Mouse (Mus musculus) lung, adult 2 months (tissue): Measurements from ENCODE around the gene Top2a.

Experiments
- CTCF ChIP-seq: fragments of 200-500 bp; IDR thresholded peaks from 2 replicates; pipeline ENCODE4 v1.5.1; 2011; ENCODE audit warnings: mild to moderate bottlenecking, low read length, control low read depth; ENCODE audit not compliant: insufficient read depth
- POLR2A ChIP-seq: fragments of 200-500 bp; IDR thresholded peaks from 2 replicates; pipeline ENCODE4 v1.6.1; 2011; ENCODE audit warnings: low read depth, mild to moderate bottlenecking, control low read depth, low read length, borderline replicate concordance; ENCODE audit errors: extremely low read depth

GRCm38 (mm10) chr11:98978526-98979148 lies 45.4 kb downstream of the Top2a start:
- TF ChIP-seq CTCF (no peak), POLR2A (no peak)
